Mouse (Mus musculus) liver, embryonic 16.5 days (tissue): Measurements from ENCODE around the gene Tacc2. TPM values are rescaled to one million over a fixed set of nuclear protein-coding genes. Genes with fewer than 3 reads are reported as not detected.
A peak's percentile ranks its signal among the peaks of the same experiment; 100 is the strongest.

Experiments used
- ATAC-seq: fragments of 200-750 bp; cut with Nextera tagmentation; 2 replicates; pipeline ENCODE4 v1.8.0; 2017; ENCODE audit warnings: low read depth, mild to moderate bottlenecking, moderate number of reproducible peaks, moderate library complexity
- H3K27ac ChIP-seq: fragments of 300-500 bp; sonication (generic); 2 replicates; pipeline ENCODE4 v1.5.1; 2014; ENCODE audit warnings: mild to moderate bottlenecking, low read length
- H3K27me3 ChIP-seq: fragments of 300-500 bp; sonication (generic); 2 replicates; pipeline ENCODE4 v1.6.1; 2014; ENCODE audit warnings: low read depth, low read length, mixed read lengths; ENCODE audit not compliant: control insufficient read depth, insufficient read depth
- H3K36me3 ChIP-seq: fragments of 300-500 bp; sonication (generic); 2 replicates; pipeline ENCODE4 v1.6.1; 2014; ENCODE audit warnings: mild to moderate bottlenecking; ENCODE audit not compliant: control insufficient read depth, insufficient read depth
- H3K4me1 ChIP-seq: fragments of 300-500 bp; sonication (generic); 2 replicates; pipeline ENCODE4 v1.6.1; 2014; ENCODE audit warnings: low read depth, low read length, mixed read lengths; ENCODE audit not compliant: control insufficient read depth
- H3K4me2 ChIP-seq: fragments of 300-500 bp; sonication (generic); 2 replicates; pipeline ENCODE4 v1.6.1; 2014; ENCODE audit warnings: low read depth, low read length, mixed read lengths
- H3K4me3 ChIP-seq: fragments of 300-500 bp; sonication (generic); 2 replicates; pipeline ENCODE4 v1.5.1; 2014; ENCODE audit warnings: low read depth, mild to moderate bottlenecking, low read length
- H3K9ac ChIP-seq: fragments of 300-500 bp; sonication (generic); 2 replicates; pipeline ENCODE4 v1.6.1; 2014; ENCODE audit warnings: low read depth, low read length
- H3K9me3 ChIP-seq: fragments of 300-500 bp; sonication (generic); replicated peaks from 2 replicates; pipeline ENCODE4 v1.6.1; 2016; ENCODE audit warnings: low read length; ENCODE audit not compliant: control insufficient read depth
- WGBS: fragments of 180-500 bp; shearing (Covaris S2); extraction: QIAGEN DNeasy Blood & Tissue Kit; methylation state at CpG from one replicate; pipeline ENCODE4 v1.1.7; 2014; ENCODE audit not compliant: insufficient replicate concordance; 5-methylcytosine and 5-hydroxymethylcytosine counted together
- polyA plus RNA-seq: library from polyadenylated mRNA; unstranded; fragments of >200 nt; fragmentation: Nextera tagmentation; extraction: Ambion mirVana; gene quantifications from 2 replicates; pipeline ENCODE4 v1.2.1, GENCODE M21; 2015

Gene Tacc2
- polyA plus RNA-seq, 1 experiment from 2014 or later: 3.3 TPM

DNA sequence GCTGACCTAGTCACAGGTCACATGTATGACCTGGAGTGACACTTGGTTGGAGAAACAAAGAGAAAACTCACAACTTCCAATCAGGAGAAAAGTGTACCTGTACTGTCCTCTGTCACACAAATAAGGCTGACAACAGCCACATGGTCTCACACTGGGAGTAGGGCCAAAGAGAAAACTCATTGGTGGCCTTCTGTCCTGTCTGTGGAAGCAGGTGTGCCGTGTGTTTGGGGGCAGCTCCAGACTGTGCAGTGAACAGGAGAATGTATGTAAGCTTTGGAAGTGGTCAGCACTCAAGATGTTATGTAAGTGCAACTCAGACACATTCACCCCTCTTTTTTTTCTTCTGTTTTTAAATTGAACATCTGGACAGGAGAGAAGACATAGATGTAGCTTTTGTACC is 124.1 kb downstream of the Tacc2 start:
- Histone ChIP-seq H3K27me3 (no peaks in the 10 kb centered on the region), H3K4me3 (no peak overlapping the region), H3K27ac (no peak overlapping the region), H3K36me3 (no peaks in the 10 kb centered on the region), H3K4me2 (no peak overlapping the region), H3K9me3 (no peaks in the 10 kb centered on the region), H3K9ac (no peak overlapping the region), H3K4me1 (no peaks in the 10 kb centered on the region; the same call in 1 of the 2 replicates)
- WGBS: 20% methylated on average over 1 of the region's 1 CpGs
- ATAC-seq: peak; percentile 9; the same call in 1 of the 2 replicates

DNA sequence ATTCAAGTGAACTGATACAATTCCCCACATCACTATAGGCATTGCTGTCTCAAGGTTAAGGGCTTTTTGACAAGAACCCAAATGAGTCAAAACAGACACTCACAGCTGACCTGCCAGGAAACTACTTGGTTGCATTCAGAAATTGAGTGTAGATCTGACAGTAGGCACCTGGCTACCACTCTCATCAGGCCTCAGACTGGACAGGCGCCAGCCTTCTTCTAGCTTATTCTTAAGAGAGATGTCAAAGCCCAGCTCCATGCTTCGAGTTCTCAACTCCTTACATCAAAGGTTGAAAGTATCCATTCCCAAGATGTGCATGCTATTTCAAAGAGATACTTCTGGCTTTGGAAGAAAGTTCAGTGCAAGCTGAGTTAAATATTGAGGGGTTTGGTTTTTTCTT is 128.0 kb downstream of the Tacc2 start:
- Histone ChIP-seq H3K4me1 (peaks cover 3% of the 10 kb centered on the region; the same call in 1 of the 2 replicates), H3K9ac (no peak overlapping the region), H3K4me3 (no peak overlapping the region), H3K36me3 (no peaks in the 10 kb centered on the region), H3K9me3 (no peaks in the 10 kb centered on the region), H3K27me3 (no peaks in the 10 kb centered on the region), H3K27ac (no peak overlapping the region), H3K4me2 (no peak overlapping the region)
- no peak for ATAC-seq
- 53% methylated on average over 2 of the region's 2 CpGs for WGBS

DNA sequence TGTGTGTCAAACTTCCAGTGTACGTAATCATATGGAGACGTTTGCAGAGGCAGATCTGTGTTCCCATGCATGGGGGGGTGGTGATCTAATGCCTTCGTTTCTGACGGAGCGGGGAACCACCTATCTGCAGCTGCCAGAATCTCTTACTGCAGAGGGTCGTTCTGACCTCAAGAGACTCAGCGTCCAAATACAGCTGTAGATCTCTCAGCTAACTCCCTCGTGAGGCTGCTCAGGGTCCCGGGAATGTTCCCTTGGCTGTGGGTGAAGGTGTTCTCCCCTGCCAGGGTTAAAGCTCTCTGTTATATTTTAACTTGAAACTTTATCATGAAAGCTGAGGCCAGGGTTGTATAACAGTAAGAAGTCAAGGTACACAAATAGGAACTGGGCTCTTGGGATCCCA is 131.7 kb downstream of the Tacc2 start:
- H3K27me3 ChIP-seq: no peaks in the 10 kb centered on the region
- no peak overlapping the region for H3K4me3 ChIP-seq
- 52% methylated on average over 9 of the region's 9 CpGs for WGBS
- H3K9ac ChIP-seq: no peak overlapping the region
- ATAC-seq: peak; percentile 76
- H3K4me2 ChIP-seq: no peak overlapping the region
- peaks cover 3% of the 10 kb centered on the region; the same call in 1 of the 2 replicates for H3K4me1 ChIP-seq
- peak overlapping the region; percentile 63 for H3K27ac ChIP-seq
- H3K9me3 ChIP-seq: no peaks in the 10 kb centered on the region
- H3K36me3 ChIP-seq: no peaks in the 10 kb centered on the region

GRCm38 (mm10) chr7:130709372-130710274 is 132.4 kb downstream of the Tacc2 start:
- Histone ChIP-seq H3K4me2 (no peak overlapping the region), H3K4me1 (peaks cover 3% of the 10 kb centered on the region; the same call in 1 of the 2 replicates), H3K27me3 (no peaks in the 10 kb centered on the region), H3K27ac (peak overlapping the region; percentile 63), H3K9ac (no peak overlapping the region), H3K9me3 (no peaks in the 10 kb centered on the region), H3K4me3 (no peak overlapping the region), H3K36me3 (no peaks in the 10 kb centered on the region)
- 47% methylated on average over 9 of the region's 9 CpGs for WGBS
- peak; percentile 30; the same call in 1 of the 2 replicates for ATAC-seq

- H3K27me3 ChIP-seq: no peaks in the 10 kb centered on the region
Observed at GRCm38 (mm10) chr7:130711851-130712250, 134.6 kb downstream of the Tacc2 start.

DNA sequence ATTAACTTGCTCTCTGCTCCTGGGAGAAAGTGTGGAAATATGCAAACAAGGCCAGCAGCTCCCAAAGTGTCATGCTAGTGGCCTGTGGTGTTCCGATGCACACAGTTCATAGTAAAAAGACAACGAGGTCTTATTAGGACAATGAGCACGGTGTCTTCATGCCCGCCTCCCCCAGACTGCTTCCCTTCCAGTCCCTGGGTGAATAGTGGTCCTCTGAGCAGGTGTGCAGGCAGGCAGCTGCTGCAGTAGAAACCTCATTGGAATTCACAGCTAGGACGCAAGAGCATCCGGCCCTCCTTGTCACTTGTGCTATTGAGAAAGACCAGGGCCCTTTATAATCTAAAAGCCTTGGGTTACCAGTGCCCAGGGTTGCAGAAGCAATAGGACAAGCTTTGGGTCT is 136.1 kb downstream of the Tacc2 start:
- WGBS: 66% methylated on average over 6 of the region's 6 CpGs
- no peaks in the 10 kb centered on the region for H3K9me3 ChIP-seq
- no peak overlapping the region for H3K4me2 ChIP-seq
- no peaks in the 10 kb centered on the region for H3K36me3 ChIP-seq
- H3K27me3 ChIP-seq: no peaks in the 10 kb centered on the region
- no peak overlapping the region for H3K9ac ChIP-seq
- no peak for ATAC-seq
- no peak overlapping the region for H3K4me3 ChIP-seq
- H3K27ac ChIP-seq: no peak overlapping the region
- peaks cover 3% of the 10 kb centered on the region for H3K4me1 ChIP-seq

More at GRCm38 (mm10) chr7:130711851-130712250, 134.6 kb downstream of the Tacc2 start:
- Histone ChIP-seq H3K9ac (no peak overlapping the region), H3K9me3 (no peaks in the 10 kb centered on the region), H3K4me2 (no peak overlapping the region), H3K36me3 (no peaks in the 10 kb centered on the region), H3K27ac (no peak overlapping the region), H3K4me3 (no peak overlapping the region), H3K4me1 (peaks cover 3% of the 10 kb centered on the region)
- 68% methylated on average over 7 of the region's 7 CpGs for WGBS
- ATAC-seq: peak; percentile 50

GRCm38 (mm10) chr7:130715467-130715866 is 138.2 kb downstream of the Tacc2 start:
- no peak overlapping the region for H3K4me2 ChIP-seq
- H3K4me1 ChIP-seq: no peaks in the 10 kb centered on the region; the same call in none of the 2 replicates
- H3K9ac ChIP-seq: no peak overlapping the region
- ATAC-seq: no peak
- H3K27me3 ChIP-seq: no peaks in the 10 kb centered on the region
- H3K9me3 ChIP-seq: no peaks in the 10 kb centered on the region
- no peak overlapping the region for H3K4me3 ChIP-seq
- no peak overlapping the region for H3K27ac ChIP-seq
- WGBS: 62% methylated on average over 3 of the region's 3 CpGs
- H3K36me3 ChIP-seq: no peaks in the 10 kb centered on the region

DNA sequence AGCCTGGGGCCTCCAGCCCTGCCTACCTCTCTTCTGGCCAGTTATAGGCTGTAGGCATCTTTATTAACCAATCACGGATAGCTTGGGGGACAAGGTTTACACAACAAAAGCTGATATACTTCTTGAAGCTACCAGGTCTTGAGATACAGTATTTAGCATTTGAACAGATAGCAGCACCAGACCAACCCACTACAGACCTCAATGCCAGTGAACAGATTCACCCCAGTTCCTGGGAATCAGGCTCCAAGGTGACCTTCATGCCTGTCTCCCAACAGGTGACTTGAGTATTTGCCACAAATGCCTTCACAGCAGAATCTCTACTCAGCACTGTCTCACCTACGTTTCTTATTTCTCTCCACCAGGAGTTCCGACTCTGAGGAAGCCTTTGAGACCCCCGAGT is 139.1 kb downstream of the Tacc2 start:
- Histone ChIP-seq H3K4me1 (no peaks in the 10 kb centered on the region; the same call in none of the 2 replicates), H3K36me3 (no peaks in the 10 kb centered on the region), H3K4me2 (no peak overlapping the region), H3K9ac (no peak overlapping the region), H3K27ac (no peak overlapping the region), H3K9me3 (no peaks in the 10 kb centered on the region), H3K4me3 (no peak overlapping the region), H3K27me3 (no peaks in the 10 kb centered on the region)
- no peak for ATAC-seq
- WGBS: 69% methylated on average over 4 of the region's 4 CpGs

- Histone ChIP-seq H3K27ac (no peak overlapping the region), H3K4me1 (no peaks in the 10 kb centered on the region; the same call in none of the 2 replicates), H3K27me3 (no peaks in the 10 kb centered on the region), H3K4me3 (no peak overlapping the region), H3K9me3 (no peaks in the 10 kb centered on the region), H3K4me2 (no peak overlapping the region), H3K36me3 (no peaks in the 10 kb centered on the region), H3K9ac (no peak overlapping the region)
- 59% methylated on average over 6 of the region's 6 CpGs for WGBS
- ATAC-seq: peak; percentile 83
Observed at GRCm38 (mm10) chr7:130716989-130717388, 139.8 kb downstream of the Tacc2 start.
